Mouse (Mus musculus) embryonic facial prominence, embryonic 13.5 days (tissue): Measurements from ENCODE around the gene Sh3bgrl2. TPM values are rescaled to one million over a fixed set of nuclear protein-coding genes. Genes with fewer than 3 reads are reported as not detected.

Experiments
- ATAC-seq: fragments of 200-750 bp; cut with Nextera tagmentation; 2 replicates; pipeline ENCODE4 v1.8.0; 2017; ENCODE audit warnings: low read depth; ENCODE audit not compliant: insufficient number of reproducible peaks, insufficient read depth, low FRiP score, low TSS enrichment
- H3K27ac ChIP-seq: fragments of 300-500 bp; sonication (generic); 2 replicates; pipeline ENCODE4 v1.5.1; 2015; ENCODE audit warnings: moderate library complexity, mild to moderate bottlenecking, inconsistent platforms
- H3K27me3 ChIP-seq: fragments of 300-500 bp; sonication (generic); 2 replicates; pipeline ENCODE4 v1.6.1; 2015; ENCODE audit warnings: mild to moderate bottlenecking, inconsistent platforms
- H3K36me3 ChIP-seq: fragments of 300-500 bp; sonication (generic); 2 replicates; pipeline ENCODE4 v1.6.1; 2015; ENCODE audit warnings: mild to moderate bottlenecking, inconsistent platforms
- H3K4me1 ChIP-seq: fragments of 300-500 bp; sonication (generic); 2 replicates; pipeline ENCODE4 v1.6.1; 2015; ENCODE audit warnings: inconsistent platforms
- H3K4me2 ChIP-seq: fragments of 300-500 bp; sonication (generic); 2 replicates; pipeline ENCODE4 v1.6.1; 2015; ENCODE audit warnings: moderate library complexity, mild to moderate bottlenecking, inconsistent platforms
- H3K4me3 ChIP-seq: fragments of 300-500 bp; sonication (generic); 2 replicates; pipeline ENCODE4 v1.5.1; 2015; ENCODE audit warnings: mild to moderate bottlenecking, inconsistent platforms
- H3K9ac ChIP-seq: fragments of 300-500 bp; sonication (generic); 2 replicates; pipeline ENCODE4 v1.6.1; 2015; ENCODE audit warnings: mild to moderate bottlenecking, inconsistent platforms
- H3K9me3 ChIP-seq: fragments of 300-500 bp; sonication (generic); 2 replicates; pipeline ENCODE4 v1.6.1; 2016; ENCODE audit warnings: inconsistent platforms
- WGBS: fragments of 180-500 bp; shearing (Covaris S2); methylation state at CpG from one replicate; pipeline ENCODE4 v1.1.7; 2015; ENCODE audit warnings: mixed read lengths; 5-methylcytosine and 5-hydroxymethylcytosine counted together
- polyA plus RNA-seq: library from polyadenylated mRNA; unstranded; fragments of >200 nt; fragmentation: Nextera tagmentation; extraction: Ambion mirVana; gene quantifications from 2 replicates; pipeline ENCODE4 v1.2.1, GENCODE M21; 2015

The Sh3bgrl2 gene
- polyA plus RNA-seq, 1 experiment from 2014 or later, result 14.5 TPM

GRCm38 (mm10) chr9:83643833-83644232 lies 95.7 kb downstream of the Sh3bgrl2 start:
- Histone ChIP-seq H3K9me3 (no peaks in the 10 kb centered on the region), H3K4me1 (peaks cover 10% of the 10 kb centered on the region; the same call in 1 of the 2 replicates), H3K36me3 (no peaks in the 10 kb centered on the region), H3K4me2 (no peak overlapping the region), H3K27me3 (no peaks in the 10 kb centered on the region), H3K4me3 (no peak overlapping the region), H3K27ac (no peak overlapping the region), H3K9ac (no peak overlapping the region)
- no peak for ATAC-seq
- WGBS, result 47% methylated on average over 4 of the region's 4 CpGs

GRCm38 (mm10) chr9:83646215-83646614 lies 98.1 kb downstream of the Sh3bgrl2 start:
- H3K27me3 ChIP-seq, result no peaks in the 10 kb centered on the region
- WGBS, result 87% methylated on average over 2 of the region's 2 CpGs
- no peak overlapping the region for H3K9ac ChIP-seq
- no peak overlapping the region for H3K4me2 ChIP-seq
- no peak overlapping the region for H3K27ac ChIP-seq
- no peak overlapping the region for H3K4me3 ChIP-seq
- no peaks in the 10 kb centered on the region for H3K36me3 ChIP-seq
- H3K9me3 ChIP-seq, result no peaks in the 10 kb centered on the region
- peaks cover 10% of the 10 kb centered on the region; the same call in 1 of the 2 replicates for H3K4me1 ChIP-seq
- no peak for ATAC-seq

GRCm38 (mm10) chr9:83646691-83647090 lies 98.6 kb downstream of the Sh3bgrl2 start:
- Histone ChIP-seq H3K4me1 (peaks cover 10% of the 10 kb centered on the region; the same call in 1 of the 2 replicates), H3K9ac (no peak overlapping the region), H3K27me3 (no peaks in the 10 kb centered on the region), H3K27ac (no peak overlapping the region), H3K9me3 (no peaks in the 10 kb centered on the region), H3K36me3 (no peaks in the 10 kb centered on the region), H3K4me3 (no peak overlapping the region), H3K4me2 (no peak overlapping the region)
- ATAC-seq, result no peak
- WGBS, result 91% methylated on average over 5 of the region's 5 CpGs

- Histone ChIP-seq H3K4me2 (no peak overlapping the region), H3K4me1 (peaks cover 8% of the 10 kb centered on the region; the same call in 1 of the 2 replicates), H3K36me3 (no peaks in the 10 kb centered on the region), H3K27me3 (no peaks in the 10 kb centered on the region; the same call in 1 of the 2 replicates), H3K9me3 (no peaks in the 10 kb centered on the region), H3K4me3 (no peak overlapping the region), H3K27ac (no peak overlapping the region), H3K9ac (no peak overlapping the region)
- ATAC-seq, result no peak
- 38% methylated on average over 7 of the region's 7 CpGs for WGBS
Observed at GRCm38 (mm10) chr9:83647919-83648705, 100.0 kb downstream of the Sh3bgrl2 start.

GRCm38 (mm10) chr9:83648733-83649132 lies 100.6 kb downstream of the Sh3bgrl2 start:
- 41% methylated on average over 3 of the region's 3 CpGs for WGBS
- Histone ChIP-seq H3K9me3 (no peaks in the 10 kb centered on the region), H3K4me3 (no peak overlapping the region), H3K36me3 (no peaks in the 10 kb centered on the region), H3K9ac (no peak overlapping the region), H3K27ac (no peak overlapping the region), H3K4me2 (no peak overlapping the region), H3K27me3 (no peaks in the 10 kb centered on the region; the same call in 1 of the 2 replicates), H3K4me1 (peaks cover 5% of the 10 kb centered on the region; the same call in 1 of the 2 replicates)
- ATAC-seq, result no peak

GRCm38 (mm10) chr9:83652015-83652414 lies 103.9 kb downstream of the Sh3bgrl2 start:
- 86% methylated on average over 13 of the region's 13 CpGs for WGBS
- Histone ChIP-seq H3K27me3 (no peaks in the 10 kb centered on the region; the same call in 1 of the 2 replicates), H3K9ac (no peak overlapping the region), H3K27ac (no peak overlapping the region), H3K9me3 (no peaks in the 10 kb centered on the region), H3K4me1 (0 out of 2 replicates have a peak, but pooled peaks cover under 1% of the 10 kb centered on the region), H3K36me3 (no peaks in the 10 kb centered on the region), H3K4me2 (no peak overlapping the region), H3K4me3 (no peak overlapping the region)
- ATAC-seq, result no peak

GRCm38 (mm10) chr9:83652590-83653172 lies 104.6 kb downstream of the Sh3bgrl2 start:
- ATAC-seq, result no peak
- H3K9me3 ChIP-seq, result no peaks in the 10 kb centered on the region
- no peaks in the 10 kb centered on the region; the same call in 1 of the 2 replicates for H3K27me3 ChIP-seq
- no peak overlapping the region for H3K27ac ChIP-seq
- no peak overlapping the region for H3K4me3 ChIP-seq
- H3K36me3 ChIP-seq, result no peaks in the 10 kb centered on the region
- no peak overlapping the region for H3K4me2 ChIP-seq
- 0 out of 2 replicates have a peak, but pooled peaks cover 5% of the 10 kb centered on the region for H3K4me1 ChIP-seq
- H3K9ac ChIP-seq, result no peak overlapping the region
- WGBS, result 30% methylated on average over 15 of the region's 15 CpGs

- Histone ChIP-seq H3K9ac (no peak overlapping the region), H3K27ac (no peak overlapping the region), H3K4me2 (no peak overlapping the region), H3K9me3 (no peaks in the 10 kb centered on the region), H3K27me3 (no peaks in the 10 kb centered on the region; the same call in 1 of the 2 replicates), H3K4me1 (0 out of 2 replicates have a peak, but pooled peaks cover 5% of the 10 kb centered on the region), H3K36me3 (no peaks in the 10 kb centered on the region), H3K4me3 (no peak overlapping the region)
- ATAC-seq, result no peak
- 73% methylated on average over 5 of the region's 5 CpGs for WGBS
Observed at GRCm38 (mm10) chr9:83654601-83655000, 106.5 kb downstream of the Sh3bgrl2 start.

- 18% methylated on average over 8 of the region's 8 CpGs for whole genome bisulfite sequencing
- no peak overlapping the region; the same call in 1 of the 2 replicates for H3K4me2 ChIP-seq
Observed at GRCm38 (mm10) chr9:83656960-83657651, 109.0 kb downstream of the Sh3bgrl2 start.

GRCm38 (mm10) chr9:83657652-83658002 lies 109.5 kb downstream of the Sh3bgrl2 start:
- Histone ChIP-seq H3K27me3 (no peaks in the 10 kb centered on the region; the same call in 1 of the 2 replicates), H3K27ac (no peak overlapping the region), H3K4me3 (no peak overlapping the region), H3K4me2 (no peak overlapping the region; the same call in 1 of the 2 replicates), H3K36me3 (no peaks in the 10 kb centered on the region), H3K4me1 (0 out of 2 replicates have a peak, but pooled peaks cover 5% of the 10 kb centered on the region), H3K9me3 (no peaks in the 10 kb centered on the region), H3K9ac (no peak overlapping the region)
- WGBS, result 23% methylated on average over 6 of the region's 6 CpGs
- ATAC-seq, result no peak

More at GRCm38 (mm10) chr9:83656960-83657651, 109.0 kb downstream of the Sh3bgrl2 start:
- Histone ChIP-seq H3K9me3 (no peaks in the 10 kb centered on the region), H3K4me1 (0 out of 2 replicates have a peak, but pooled peaks cover 5% of the 10 kb centered on the region), H3K27me3 (no peaks in the 10 kb centered on the region; the same call in 1 of the 2 replicates), H3K27ac (no peak overlapping the region), H3K4me3 (no peak overlapping the region), H3K9ac (no peak overlapping the region), H3K36me3 (no peaks in the 10 kb centered on the region)
- ATAC-seq, result no peak

- no peaks in the 10 kb centered on the region for H3K36me3 ChIP-seq
- 87% methylated on average over 2 of the region's 2 CpGs for WGBS
- ATAC-seq, result no peak
- H3K9ac ChIP-seq, result no peak overlapping the region
- H3K4me3 ChIP-seq, result no peak overlapping the region
- no peak overlapping the region for H3K4me2 ChIP-seq
- H3K9me3 ChIP-seq, result no peaks in the 10 kb centered on the region
- H3K4me1 ChIP-seq, result 0 out of 2 replicates have a peak, but pooled peaks cover 5% of the 10 kb centered on the region
- H3K27ac ChIP-seq, result no peak overlapping the region
- no peaks in the 10 kb centered on the region for H3K27me3 ChIP-seq
Observed at GRCm38 (mm10) chr9:83659081-83659480, 111.0 kb downstream of the Sh3bgrl2 start.
